Mouse (Mus musculus) liver, adult 2 months (tissue): Measurements from ENCODE around the gene Trappc6a.

Experiments used
- CTCF ChIP-seq: fragments of 200-500 bp; IDR thresholded peaks from 2 replicates; pipeline ENCODE4 v1.5.1; 2011; ENCODE audit warnings: low read depth, low read length, control low read depth
- POLR2A ChIP-seq: fragments of 200-500 bp; IDR thresholded peaks from 2 replicates; pipeline ENCODE4 v1.6.1; 2011; ENCODE audit warnings: low read length, control low read depth; ENCODE audit not compliant: insufficient read depth; ENCODE audit errors: extremely low read depth

DNA sequence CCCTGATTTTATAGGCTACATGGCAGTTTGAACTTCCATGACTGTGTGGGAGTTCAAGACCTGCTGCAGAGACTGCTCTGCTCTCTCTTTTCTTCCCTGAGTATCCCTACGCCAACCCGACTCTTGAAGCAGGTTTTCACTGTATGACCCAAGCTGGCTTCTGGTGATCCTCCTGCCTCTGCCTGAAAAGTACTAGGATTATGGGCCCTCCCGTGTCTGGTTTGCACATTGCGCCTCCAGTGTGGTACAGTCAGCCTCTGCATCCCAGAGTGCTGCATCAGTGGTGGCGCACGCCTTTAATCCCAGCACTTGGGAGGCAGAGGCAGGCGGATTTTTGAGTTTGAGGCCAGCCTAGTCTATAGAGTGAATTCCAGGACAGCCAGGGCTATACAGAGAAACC lies 1.6 kb downstream of the Trappc6a start:
- TF ChIP-seq CTCF = no peak
- no peak for TF ChIP-seq POLR2A
